In the genomic region with DNA sequence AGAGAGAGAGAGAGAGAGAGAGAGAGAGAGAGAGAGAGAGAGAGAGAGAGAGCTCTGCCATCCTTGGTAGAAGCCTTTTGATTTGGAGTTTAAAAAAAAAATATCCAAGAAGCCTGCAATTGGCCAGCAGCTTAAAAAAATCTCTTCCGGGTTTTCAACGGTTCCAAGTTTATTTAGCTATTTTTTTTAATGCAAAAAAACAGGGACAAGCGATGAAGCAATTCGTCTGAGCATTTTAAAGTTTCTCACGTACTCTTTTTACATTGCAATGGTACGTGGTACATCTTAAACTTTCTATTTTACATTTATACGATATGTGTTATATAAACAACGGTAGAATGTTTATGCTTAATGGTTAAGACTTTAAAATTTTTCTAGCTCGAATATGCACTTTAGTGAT, we compare ENCODE assay signal across 8 mouse cellular contexts. TPM values are rescaled to one million over a fixed set of nuclear protein-coding genes. Genes with fewer than 3 reads are reported as not detected.
DNase-seq lines count a peak whose midpoint lies in the region; ATAC-seq and TF ChIP-seq lines count a peak whose summit lies in the region.

Gene Nfia, plus strand, starts transcription at position 94 of the 400 bp plus-strand sequence.

- H3K36me3 ChIP-seq in ES-Bruce4 (ENCODE audit: control insufficient read depth, insufficient read depth, low read length, poor library complexity, severe bottlenecking), result no peaks in the 10 kb centered on the region
- no peaks in the 10 kb centered on the region for H3K36me3 ChIP-seq in forebrain, embryonic 12.5 days (replicated peaks)
- H3K36me3 ChIP-seq in hindbrain, embryonic 10.5 days, result no peaks in the 10 kb centered on the region
- H3K36me3 ChIP-seq in liver, embryonic 11.5 days (ENCODE audit: control insufficient read depth, insufficient read depth, low read length), result no peaks in the 10 kb centered on the region
- no peaks in the 10 kb centered on the region for H3K36me3 ChIP-seq in stomach, embryonic 16.5 days (ENCODE audit: control insufficient read depth, insufficient read depth, low read length)

- H3K4me1 ChIP-seq in ES-Bruce4 (ENCODE audit: control insufficient read depth, insufficient read depth, low read length), result no peaks in the 10 kb centered on the region
- H3K4me1 ChIP-seq in forebrain, embryonic 12.5 days, result peaks cover 39% of the 10 kb centered on the region
- peaks cover 44% of the 10 kb centered on the region for H3K4me1 ChIP-seq in hindbrain, embryonic 10.5 days (replicated peaks)
- peaks cover 10% of the 10 kb centered on the region for H3K4me1 ChIP-seq in liver, embryonic 11.5 days (replicated peaks; ENCODE audit: control insufficient read depth, insufficient read depth, low read length)
- peaks cover 16% of the 10 kb centered on the region for H3K4me1 ChIP-seq in stomach, embryonic 16.5 days (ENCODE audit: control insufficient read depth, insufficient read depth, low read length)

- peak; percentile 74 for DNase-seq in kidney, adult 9 months
- DNase-seq in kidney, postnatal 14 days, result no peak
- no peak for DNase-seq in hindbrain, embryonic 10.5 days (ENCODE audit: low spot score)
- DNase-seq in liver, embryonic 11.5 days (ENCODE audit: low spot score), result no peak
- DNase-seq in retina, postnatal 1 day, result no peak

- TF ChIP-seq POLR2A in ES-Bruce4 (IDR thresholded peaks at IDR 0.05; ENCODE audit: insufficient read depth, low read length), result no peak

- H3K27me3 ChIP-seq in ES-Bruce4 (ENCODE audit: control insufficient read depth, insufficient read depth, low read length, poor library complexity, severe bottlenecking), result peaks cover 23% of the 10 kb centered on the region
- H3K27me3 ChIP-seq in forebrain, embryonic 12.5 days, result no peaks in the 10 kb centered on the region
- peaks cover 41% of the 10 kb centered on the region for H3K27me3 ChIP-seq in hindbrain, embryonic 10.5 days (ENCODE audit: insufficient read depth, poor library complexity, severe bottlenecking)
- H3K27me3 ChIP-seq in liver, embryonic 11.5 days (replicated peaks; ENCODE audit: control insufficient read depth, insufficient read depth, low read length), result peaks cover 40% of the 10 kb centered on the region
- no peaks in the 10 kb centered on the region for H3K27me3 ChIP-seq in stomach, embryonic 16.5 days (ENCODE audit: control insufficient read depth, insufficient read depth, low read length)

- TF ChIP-seq CTCF in ES-Bruce4 (IDR thresholded peaks at IDR 0.05; ENCODE audit: low read depth, low read length), result no peak

- peak within 1 kb of the TSS; percentile 64 for H3K4me2 ChIP-seq in forebrain, embryonic 12.5 days
- peak within 1 kb of the TSS; percentile 89 for H3K4me2 ChIP-seq in liver, embryonic 11.5 days
- H3K4me2 ChIP-seq in stomach, embryonic 16.5 days (ENCODE audit: low read depth, low read length), result peak within 1 kb of the TSS; percentile 82

- no peaks in the 10 kb centered on the region for H3K9me3 ChIP-seq in ES-Bruce4 (replicated peaks; ENCODE audit: control insufficient read depth, insufficient read depth, low read length, poor library complexity, severe bottlenecking)
- no peaks in the 10 kb centered on the region for H3K9me3 ChIP-seq in forebrain, embryonic 12.5 days
- no peaks in the 10 kb centered on the region for H3K9me3 ChIP-seq in hindbrain, embryonic 10.5 days
- no peaks in the 10 kb centered on the region for H3K9me3 ChIP-seq in liver, embryonic 11.5 days (ENCODE audit: control insufficient read depth, low read length)
- no peaks in the 10 kb centered on the region for H3K9me3 ChIP-seq in stomach, embryonic 16.5 days (replicated peaks; ENCODE audit: control insufficient read depth, low read length)

- peak within 1 kb of the TSS; percentile 86 for H3K4me3 ChIP-seq in ES-Bruce4 (ENCODE audit: low read depth, low read length)
- peak within 1 kb of the TSS; percentile 38 for H3K4me3 ChIP-seq in forebrain, embryonic 12.5 days (replicated peaks)
- H3K4me3 ChIP-seq in hindbrain, embryonic 10.5 days, result peak within 1 kb of the TSS; percentile 62
- peak within 1 kb of the TSS; percentile 60 for H3K4me3 ChIP-seq in liver, embryonic 11.5 days (ENCODE audit: low read depth, low read length)
- peak within 1 kb of the TSS; percentile 54 for H3K4me3 ChIP-seq in stomach, embryonic 16.5 days (replicated peaks; ENCODE audit: low read length)

- no peak for ATAC-seq in forebrain, embryonic 12.5 days (ENCODE audit: low FRiP score)
- ATAC-seq in liver, embryonic 11.5 days (replicated peaks; ENCODE audit: low FRiP score), result no peak
- no peak for ATAC-seq in stomach, embryonic 16.5 days (ENCODE audit: insufficient read depth, low FRiP score)

- H3K27ac ChIP-seq in ES-Bruce4 (ENCODE audit: insufficient read depth, low read length), result no peak within 1 kb of the TSS
- peak within 1 kb of the TSS; percentile 90 for H3K27ac ChIP-seq in forebrain, embryonic 12.5 days
- peak within 1 kb of the TSS; percentile 92 for H3K27ac ChIP-seq in hindbrain, embryonic 10.5 days
- H3K27ac ChIP-seq in liver, embryonic 11.5 days (ENCODE audit: low read depth, low read length), result peak within 1 kb of the TSS; percentile 70
- peak within 1 kb of the TSS; percentile 97 for H3K27ac ChIP-seq in stomach, embryonic 16.5 days (ENCODE audit: low read length)

- under 1% methylated on average over 9 of the region's 9 CpGs for WGBS in forebrain, embryonic 12.5 days
- WGBS in hindbrain, embryonic 10.5 days, result under 1% methylated on average over 9 of the region's 9 CpGs
- WGBS in liver, embryonic 11.5 days, result under 1% methylated on average over 9 of the region's 9 CpGs
- WGBS in stomach, embryonic 16.5 days, result under 1% methylated on average over 9 of the region's 9 CpGs

- H3K9ac ChIP-seq in ES-Bruce4 (ENCODE audit: low read depth, poor library complexity, severe bottlenecking), result peak within 1 kb of the TSS; percentile 46
- peak within 1 kb of the TSS; percentile 64 for H3K9ac ChIP-seq in forebrain, embryonic 12.5 days
- H3K9ac ChIP-seq in liver, embryonic 11.5 days (ENCODE audit: low read depth, low read length), result peak within 1 kb of the TSS; percentile 43
- H3K9ac ChIP-seq in stomach, embryonic 16.5 days (ENCODE audit: low read length), result peak within 1 kb of the TSS; percentile 68

- TF ChIP-seq EP300 in ES-Bruce4 (IDR thresholded peaks at IDR 0.05; ENCODE audit: insufficient read depth, low read depth, low read length), result no peak

RNA-seq across cellular contexts. Expression of gene Nfia, which starts in this region (rescaled TPM):
- 1.4 and 2.0 TPM in 2 replicates for polyA plus RNA-seq in ES-Bruce4 (2011; ENCODE audit: insufficient read depth, insufficient read length, low read depth, missing spikeins)
- polyA plus RNA-seq in forebrain, embryonic 12.5 days (2016; fragmentation: Nextera tagmentation; extraction: Ambion mirVana), result 62.1 and 67.2 TPM in 2 replicates
- polyA plus RNA-seq in hindbrain, embryonic 10.5 days (2016; fragmentation: Nextera tagmentation; extraction: Ambion mirVana), result 10.9 and 17.5 TPM in 2 replicates
- 8.7 and 11.3 TPM in 2 replicates for polyA plus RNA-seq in liver, embryonic 11.5 days (2014; fragmentation: Nextera tagmentation; extraction: Ambion mirVana)
- 42.9 and 45.1 TPM in 2 replicates for polyA plus RNA-seq in stomach, embryonic 16.5 days (2015; fragmentation: Nextera tagmentation; extraction: Ambion mirVana)
